Mouse (Mus musculus): ENCODE results near the gene Layn. TPM values are rescaled to one million over a fixed set of nuclear protein-coding genes. Genes with fewer than 3 reads are reported as not detected.

Layn gene
- polyA plus RNA-seq, 1 experiment from 2014 or later, result 8.4 TPM

- no peak for ATAC-seq (ENCODE audit: low FRiP score, low read depth)
- no peaks in the 10 kb centered on the region for H3K9me3 ChIP-seq
- 34% methylated on average over 1 of the region's 1 CpGs for WGBS
- no peaks in the 10 kb centered on the region for H3K36me3 ChIP-seq
- no peak overlapping the region for H3K4me2 ChIP-seq (replicated peaks)
- no peaks in the 10 kb centered on the region; the same call in 1 of the 2 replicates for H3K27me3 ChIP-seq
- no peak overlapping the region for H3K27ac ChIP-seq
- H3K4me1 ChIP-seq, result 0 out of 2 replicates have a peak, but pooled peaks cover 3% of the 10 kb centered on the region
- H3K9ac ChIP-seq, result no peak overlapping the region
- H3K4me3 ChIP-seq, result no peak overlapping the region
Measured at GRCm38 (mm10) chr9:51030147-51030546, 46.7 kb downstream of the Layn start.

GRCm38 (mm10) chr9:51026952-51027351 is 49.9 kb downstream of the Layn start:
- no peak overlapping the region for H3K4me3 ChIP-seq
- no peak overlapping the region for H3K9ac ChIP-seq
- no peaks in the 10 kb centered on the region for H3K9me3 ChIP-seq
- 79% methylated on average over 1 of the region's 1 CpGs for WGBS
- H3K36me3 ChIP-seq, result no peaks in the 10 kb centered on the region
- no peak overlapping the region for H3K4me2 ChIP-seq (replicated peaks)
- 0 out of 2 replicates have a peak, but pooled peaks cover 3% of the 10 kb centered on the region for H3K4me1 ChIP-seq
- H3K27me3 ChIP-seq, result no peaks in the 10 kb centered on the region; the same call in 1 of the 2 replicates
- no peak for ATAC-seq (ENCODE audit: low FRiP score, low read depth)
- H3K27ac ChIP-seq, result no peak overlapping the region

DNA sequence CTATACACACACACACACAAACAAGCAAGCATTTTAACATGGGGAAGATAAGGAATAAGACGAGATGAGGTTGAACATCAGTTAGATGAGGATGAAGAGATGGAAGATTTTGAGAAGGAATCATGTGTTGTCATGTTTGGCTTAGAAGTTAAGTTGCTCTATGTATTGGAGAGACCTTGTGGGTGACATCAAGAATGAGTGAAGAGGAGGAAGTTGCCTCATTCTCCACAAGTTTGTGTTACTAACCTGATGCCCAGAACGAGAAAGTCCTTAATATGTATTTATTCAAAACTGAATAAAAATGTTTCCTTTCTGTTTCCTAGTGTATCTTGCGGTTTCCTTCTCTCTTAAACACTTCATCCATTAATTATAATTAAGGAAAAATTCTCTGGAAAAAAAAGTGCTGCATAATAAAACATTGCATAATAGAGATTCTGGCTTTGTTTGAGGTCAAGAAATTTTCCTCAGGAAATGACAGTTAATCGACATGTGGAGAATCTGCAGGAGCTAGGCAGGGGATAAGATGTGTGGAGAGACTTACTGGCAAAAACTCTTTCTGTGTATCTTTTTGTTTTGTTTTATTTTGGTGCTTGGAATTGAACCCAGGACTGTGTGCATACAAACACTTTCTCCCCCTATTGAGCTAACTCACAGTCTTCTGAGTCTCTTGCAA is 55.6 kb downstream of the Layn start:
- Histone ChIP-seq H3K4me1 (no peaks in the 10 kb centered on the region), H3K4me3 (no peak overlapping the region), H3K9me3 (no peaks in the 10 kb centered on the region), H3K27me3 (peaks cover 3% of the 10 kb centered on the region; the same call in 1 of the 2 replicates), H3K4me2 (replicated peaks) (no peak overlapping the region), H3K9ac (no peak overlapping the region), H3K36me3 (no peaks in the 10 kb centered on the region), H3K27ac (no peak overlapping the region)
- 83% methylated on average over 4 of the region's 4 CpGs for WGBS
- no peak for ATAC-seq (ENCODE audit: low FRiP score, low read depth)

DNA sequence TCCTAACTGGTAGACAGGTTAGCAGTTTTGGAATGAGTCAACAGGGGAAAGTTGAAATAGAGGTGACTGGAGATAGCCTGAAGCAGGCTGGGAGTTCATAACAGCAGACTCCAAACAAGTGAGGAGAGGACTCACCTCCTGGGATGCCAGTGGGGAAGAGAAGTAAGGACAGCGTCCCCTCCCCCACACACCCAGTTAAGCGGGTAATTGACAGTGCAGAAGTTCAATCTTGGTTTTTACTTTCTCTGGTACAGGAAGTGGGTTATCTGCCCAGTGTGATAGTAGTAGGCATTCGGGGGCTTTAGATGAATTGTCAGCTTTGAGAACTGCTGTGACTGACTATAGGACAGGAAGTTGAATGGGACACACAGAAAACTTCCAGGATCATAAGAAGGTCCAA is 56.5 kb downstream of the Layn start:
- Histone ChIP-seq H3K4me1 (no peaks in the 10 kb centered on the region), H3K27ac (no peak overlapping the region), H3K27me3 (peaks cover 3% of the 10 kb centered on the region; the same call in 1 of the 2 replicates), H3K9ac (no peak overlapping the region), H3K36me3 (no peaks in the 10 kb centered on the region), H3K9me3 (no peaks in the 10 kb centered on the region), H3K4me2 (replicated peaks) (no peak overlapping the region), H3K4me3 (no peak overlapping the region)
- 79% methylated on average over 3 of the region's 3 CpGs for WGBS
- ATAC-seq (ENCODE audit: low FRiP score, low read depth), result no peak

DNA sequence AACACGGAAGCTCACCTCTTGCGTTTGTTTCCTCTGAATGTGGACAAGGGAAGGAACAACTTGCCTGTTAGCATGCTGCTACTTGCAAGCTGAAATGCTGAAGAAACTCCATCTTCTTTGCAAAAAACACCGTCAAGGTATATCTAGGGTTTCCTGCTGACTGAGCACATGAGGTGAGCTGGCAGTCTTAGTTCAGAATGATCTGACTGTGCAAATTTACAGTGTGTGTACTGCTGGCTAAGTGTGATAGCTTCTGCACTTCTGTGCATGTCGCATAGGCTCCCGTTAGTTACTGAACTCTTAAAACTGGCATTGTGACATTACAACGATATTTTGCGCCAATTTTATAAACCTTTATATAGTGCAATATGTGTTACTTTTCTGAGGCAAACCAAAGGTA is 57.2 kb downstream of the Layn start:
- H3K4me2 ChIP-seq (replicated peaks), result no peak overlapping the region
- H3K9ac ChIP-seq, result no peak overlapping the region
- H3K9me3 ChIP-seq, result no peaks in the 10 kb centered on the region
- no peak overlapping the region for H3K4me3 ChIP-seq
- 70% methylated on average over 7 of the region's 7 CpGs for WGBS
- no peaks in the 10 kb centered on the region for H3K36me3 ChIP-seq
- peaks cover 3% of the 10 kb centered on the region; the same call in 1 of the 2 replicates for H3K27me3 ChIP-seq
- H3K4me1 ChIP-seq, result no peaks in the 10 kb centered on the region
- no peak for ATAC-seq (ENCODE audit: low FRiP score, low read depth)
- H3K27ac ChIP-seq, result no peak overlapping the region

DNA sequence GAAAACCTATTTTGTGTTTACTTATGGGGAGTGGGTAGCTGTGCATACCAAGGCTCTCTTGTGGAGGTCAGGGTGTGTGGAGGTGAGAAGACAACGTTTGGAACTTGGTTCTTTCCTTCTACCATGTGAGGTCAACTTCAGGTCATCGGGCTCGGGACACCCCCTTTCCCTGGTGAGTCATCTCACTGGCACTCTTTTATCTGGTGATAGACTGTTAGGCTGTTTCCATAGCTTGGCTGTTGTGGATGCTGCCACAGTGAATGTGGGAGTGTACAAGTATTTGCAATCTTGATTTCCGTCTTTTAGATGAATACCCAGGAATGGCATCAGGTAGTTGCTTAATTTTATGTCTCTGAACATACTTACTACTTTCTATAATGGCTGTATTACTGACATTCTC is 61.2 kb downstream of the Layn start:
- no peak overlapping the region for H3K27ac ChIP-seq
- H3K36me3 ChIP-seq, result no peaks in the 10 kb centered on the region
- ATAC-seq (ENCODE audit: low FRiP score, low read depth), result no peak
- peaks cover 3% of the 10 kb centered on the region; the same call in 1 of the 2 replicates for H3K27me3 ChIP-seq
- no peaks in the 10 kb centered on the region for H3K9me3 ChIP-seq
- no peak overlapping the region for H3K4me3 ChIP-seq
- 48% methylated on average over 4 of the region's 4 CpGs for WGBS
- H3K4me1 ChIP-seq, result no peaks in the 10 kb centered on the region
- no peak overlapping the region for H3K4me2 ChIP-seq (replicated peaks)
- no peak overlapping the region for H3K9ac ChIP-seq

GRCm38 (mm10) chr9:51013644-51014043 is 63.2 kb downstream of the Layn start:
- Histone ChIP-seq H3K36me3 (no peaks in the 10 kb centered on the region), H3K4me3 (no peak overlapping the region), H3K27me3 (peaks cover 7% of the 10 kb centered on the region; the same call in 1 of the 2 replicates), H3K4me1 (no peaks in the 10 kb centered on the region), H3K9ac (no peak overlapping the region), H3K4me2 (replicated peaks) (no peak overlapping the region), H3K27ac (no peak overlapping the region), H3K9me3 (no peaks in the 10 kb centered on the region)
- ATAC-seq (ENCODE audit: low FRiP score, low read depth), result no peak
- WGBS, result 84% methylated on average over 1 of the region's 1 CpGs

DNA sequence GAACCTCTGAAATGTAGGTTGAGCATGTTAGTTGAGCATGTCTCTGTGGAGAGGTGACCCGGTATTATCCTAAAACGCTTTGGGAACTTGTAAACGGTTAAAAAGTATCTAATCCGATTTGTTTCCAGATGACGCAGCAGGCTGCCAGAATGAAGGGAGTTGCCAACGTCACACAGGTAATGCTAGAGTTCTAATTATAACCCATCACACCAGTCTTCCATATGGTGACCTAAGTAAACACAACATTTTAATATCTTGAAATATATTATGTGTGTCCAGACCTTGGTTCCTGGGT is 67.3 kb downstream of the Layn start:
- 3% methylated on average over 6 of the region's 6 CpGs for WGBS
- H3K9me3 ChIP-seq, result no peaks in the 10 kb centered on the region
- ATAC-seq (ENCODE audit: low FRiP score, low read depth), result no peak
- peaks cover 11% of the 10 kb centered on the region for H3K4me1 ChIP-seq
- H3K27ac ChIP-seq, result no peak overlapping the region
- 0 out of 2 replicates have a peak, but pooled peaks cover 4% of the 10 kb centered on the region for H3K27me3 ChIP-seq
- H3K9ac ChIP-seq, result peak overlapping the region; percentile 58
- peak overlapping the region; percentile 70 for H3K4me2 ChIP-seq (replicated peaks)
- no peaks in the 10 kb centered on the region for H3K36me3 ChIP-seq
- H3K4me3 ChIP-seq, result peak overlapping the region; percentile 88

- Histone ChIP-seq H3K4me2 (replicated peaks) (peak within 1 kb of the TSS; percentile 84), H3K36me3 (no peaks in the 10 kb centered on the region), H3K4me3 (peak within 1 kb of the TSS; percentile 88), H3K4me1 (peaks cover 11% of the 10 kb centered on the region), H3K27me3 (0 out of 2 replicates have a peak, but pooled peaks cover 4% of the 10 kb centered on the region), H3K9me3 (no peaks in the 10 kb centered on the region), H3K27ac (peak within 1 kb of the TSS; percentile 84), H3K9ac (peak within 1 kb of the TSS; percentile 90)
- ATAC-seq (ENCODE audit: low FRiP score, low read depth), result peak; percentile 96
- under 1% methylated on average over 68 of the region's 85 CpGs for WGBS
Measured at GRCm38 (mm10) chr9:51008841-51009655, 67.8 kb downstream of the Layn start, which contains the start of gene Sik2. Gene Sik2, minus strand, starts transcription at chr9:51009073.

- Histone ChIP-seq H3K36me3 (no peaks in the 10 kb centered on the region), H3K4me2 (replicated peaks) (peak overlapping the region; percentile 84), H3K4me1 (peaks cover 11% of the 10 kb centered on the region), H3K27ac (peak overlapping the region; percentile 84), H3K9me3 (no peaks in the 10 kb centered on the region), H3K4me3 (peak overlapping the region; percentile 88), H3K27me3 (0 out of 2 replicates have a peak, but pooled peaks cover 4% of the 10 kb centered on the region), H3K9ac (peak overlapping the region; percentile 90)
- under 1% methylated on average over 65 of the region's 65 CpGs for WGBS
- peak; percentile 65 for ATAC-seq (ENCODE audit: low FRiP score, low read depth)
Measured at GRCm38 (mm10) chr9:51008068-51008840, 68.6 kb downstream of the Layn start.

- H3K4me2 ChIP-seq (replicated peaks), result peak overlapping the region; percentile 84
- 0 out of 2 replicates have a peak, but pooled peaks cover 4% of the 10 kb centered on the region for H3K27me3 ChIP-seq
- ATAC-seq (ENCODE audit: low FRiP score, low read depth), result no peak
- H3K4me3 ChIP-seq, result peak overlapping the region; percentile 88
- H3K9me3 ChIP-seq, result no peaks in the 10 kb centered on the region
- 10% methylated on average over 10 of the region's 10 CpGs for WGBS
- no peaks in the 10 kb centered on the region for H3K36me3 ChIP-seq
- peaks cover 11% of the 10 kb centered on the region for H3K4me1 ChIP-seq
- H3K27ac ChIP-seq, result 0 out of 2 replicates have a peak overlapping the region, but pooled peaks have one; percentile 84
- H3K9ac ChIP-seq, result peak overlapping the region; percentile 90
Measured at GRCm38 (mm10) chr9:51007726-51008067, 69.2 kb downstream of the Layn start.

GRCm38 (mm10) chr9:51006846-51007245 is 70.0 kb downstream of the Layn start:
- no peak for ATAC-seq (ENCODE audit: low FRiP score, low read depth)
- Histone ChIP-seq H3K4me1 (peaks cover 11% of the 10 kb centered on the region), H3K27me3 (0 out of 2 replicates have a peak, but pooled peaks cover 4% of the 10 kb centered on the region), H3K36me3 (no peaks in the 10 kb centered on the region), H3K27ac (no peak overlapping the region), H3K4me3 (no peak overlapping the region), H3K4me2 (replicated peaks) (no peak overlapping the region), H3K9ac (no peak overlapping the region), H3K9me3 (no peaks in the 10 kb centered on the region)
- WGBS, result 8% methylated on average over 4 of the region's 4 CpGs

Data from limb, embryonic 13.5 days (tissue).